Mouse (Mus musculus) hindlimb bud, embryonic 11.5 days (tissue): Measurements from ENCODE around the gene Cst6.

Experiments
- DNase-seq: peaks from one replicate; pipeline ENCODE4 v3.0.0-alpha.2; 2012; ENCODE audit warnings: low read depth, low spot score; ENCODE audit errors: extremely low spot score

The Cst6 gene

GRCm38 (mm10) chr19:5353609-5354008, 4.2 kb upstream of the Cst6 start:
- no peak for DNase-seq

GRCm38 (mm10) chr19:5348526-5349501, 560 bp downstream of the Cst6 start:
- peak; percentile 33 for DNase-seq

GRCm38 (mm10) chr19:5348064-5348463, 1.3 kb downstream of the Cst6 start:
- no peak for DNase-seq

DNA sequence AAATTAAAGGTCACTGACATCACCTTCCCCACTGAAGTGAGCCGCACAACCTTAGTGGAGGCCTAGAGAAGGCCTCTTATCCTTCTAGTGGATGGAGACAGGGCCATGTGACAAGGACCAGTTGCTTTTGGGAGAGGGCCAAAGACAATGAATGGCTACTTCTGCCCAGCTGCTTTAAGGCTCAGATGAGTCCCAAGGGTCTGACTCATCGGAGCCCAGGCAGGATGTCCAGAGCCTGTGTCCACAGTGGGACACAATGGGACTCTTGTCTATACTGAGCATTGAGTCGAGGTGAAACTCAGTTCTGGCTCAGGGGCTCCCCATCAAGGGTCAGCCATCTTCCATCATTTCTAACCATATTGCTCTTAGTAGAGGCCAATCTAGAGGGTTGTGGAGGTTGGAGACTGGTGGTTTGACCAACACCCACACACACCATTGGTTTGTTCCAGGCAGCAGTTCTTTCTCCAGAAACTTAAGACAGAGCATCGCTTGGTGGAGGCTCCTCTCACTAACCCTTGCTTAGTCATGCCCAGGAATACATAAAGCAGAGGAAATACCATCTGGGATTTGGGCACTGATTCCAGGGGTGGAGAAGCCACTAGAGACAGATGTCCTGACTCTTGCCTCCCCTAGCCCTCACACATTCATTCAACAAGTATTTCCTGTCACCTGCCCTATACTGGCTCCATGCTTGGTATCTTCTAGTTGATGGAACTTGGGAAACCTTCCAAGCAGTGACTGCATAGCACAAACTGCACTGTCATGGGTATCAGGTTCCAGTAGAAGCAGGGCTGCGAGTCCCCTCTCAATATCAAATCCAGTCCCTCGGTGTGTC, 3.9 kb downstream of the Cst6 start:
- DNase-seq: no peak

- no peak for DNase-seq
Measured at GRCm38 (mm10) chr19:5341360-5341759, 8.0 kb downstream of the Cst6 start.

- peak; percentile 53 for DNase-seq
Measured at GRCm38 (mm10) chr19:5337975-5338374, 11.4 kb downstream of the Cst6 start.

DNA sequence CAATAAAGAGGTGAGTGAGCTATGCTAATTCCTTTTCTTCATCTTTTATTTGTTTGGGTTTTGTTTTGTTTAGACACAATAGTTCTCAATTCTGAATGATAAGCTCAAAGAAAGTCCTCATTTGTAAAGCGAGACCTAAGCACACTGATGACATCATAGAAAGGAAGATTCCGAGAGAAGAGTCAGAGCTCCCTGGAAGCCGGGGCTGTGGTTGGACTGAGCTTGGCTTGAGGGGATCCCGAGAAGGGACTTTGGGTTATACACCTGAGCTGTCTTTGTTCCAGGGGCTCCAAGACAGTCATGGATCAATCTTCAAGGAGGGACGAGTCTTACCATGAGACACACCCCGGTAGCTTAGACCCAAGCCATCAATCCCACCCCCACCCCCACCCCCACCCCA, 13.9 kb downstream of the Cst6 start, which contains the start of gene Catsper1:
Catsper1 (plus strand) TSS at position 301 of the 400 bp plus-strand sequence.
- DNase-seq: no peak

DNA sequence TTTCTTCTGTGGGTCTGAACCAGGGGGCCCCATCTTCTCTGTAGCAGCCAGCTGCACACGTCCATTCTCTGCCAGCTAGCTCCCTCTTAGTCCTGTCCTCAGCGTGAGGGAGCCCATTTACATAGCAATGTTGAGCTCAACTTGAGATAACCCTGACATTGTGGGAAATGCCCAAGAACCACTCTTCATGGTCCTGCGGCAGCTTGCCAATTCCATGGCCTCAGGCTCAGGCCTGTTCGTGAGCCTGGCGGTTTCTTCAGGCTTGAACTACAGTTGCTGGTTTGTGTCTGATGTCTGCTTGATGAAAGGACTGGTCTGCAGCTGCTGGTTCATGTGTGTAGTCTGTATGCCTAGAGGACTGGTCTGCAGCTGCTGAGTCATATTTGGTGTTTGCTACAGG, 14.6 kb downstream of the Cst6 start:
- no peak for DNase-seq

- no peak for DNase-seq
Measured at GRCm38 (mm10) chr19:5327970-5328369, 21.4 kb downstream of the Cst6 start.

DNA sequence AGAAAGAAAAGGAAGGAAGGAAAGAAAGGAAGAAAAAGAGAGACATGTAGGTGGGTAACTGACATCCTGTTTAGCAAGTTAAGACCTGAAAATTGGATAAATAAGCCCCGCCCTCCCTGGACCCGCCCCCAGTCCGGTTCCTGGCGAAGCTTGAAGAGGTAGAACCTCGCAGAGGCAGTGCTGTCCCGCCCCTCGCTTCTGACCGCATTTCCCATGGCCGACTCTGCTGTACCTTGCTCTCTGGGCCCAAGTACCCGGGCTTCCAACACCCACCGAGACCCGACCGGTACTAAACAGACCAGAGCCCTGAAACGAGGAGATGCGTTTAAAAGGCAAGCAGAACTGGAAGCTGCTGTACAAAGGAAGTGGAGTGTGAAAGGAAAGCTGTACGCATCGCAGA, 25.6 kb downstream of the Cst6 start:
- DNase-seq: no peak

DNA sequence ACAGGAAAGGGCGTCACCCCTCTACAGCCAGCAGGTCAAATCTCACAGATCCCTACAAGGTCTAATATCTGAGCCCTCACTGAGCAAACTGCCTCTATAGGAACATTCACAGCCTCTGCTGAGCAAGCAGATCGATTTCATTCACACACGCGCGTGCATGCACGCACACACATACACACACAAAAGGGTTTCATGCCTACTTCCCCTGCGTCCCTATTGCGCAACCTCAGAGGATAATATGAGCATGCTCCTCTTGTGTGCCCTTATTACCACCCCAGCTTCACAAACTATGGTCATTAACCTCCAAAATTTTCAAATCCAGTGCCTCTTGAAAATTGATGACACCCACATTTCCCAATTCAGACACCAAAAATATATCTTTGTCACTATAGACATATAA, 36.2 kb downstream of the Cst6 start:
- DNase-seq: no peak

- DNase-seq: no peak
Measured at GRCm38 (mm10) chr19:5309025-5309424, 40.3 kb downstream of the Cst6 start.

DNA sequence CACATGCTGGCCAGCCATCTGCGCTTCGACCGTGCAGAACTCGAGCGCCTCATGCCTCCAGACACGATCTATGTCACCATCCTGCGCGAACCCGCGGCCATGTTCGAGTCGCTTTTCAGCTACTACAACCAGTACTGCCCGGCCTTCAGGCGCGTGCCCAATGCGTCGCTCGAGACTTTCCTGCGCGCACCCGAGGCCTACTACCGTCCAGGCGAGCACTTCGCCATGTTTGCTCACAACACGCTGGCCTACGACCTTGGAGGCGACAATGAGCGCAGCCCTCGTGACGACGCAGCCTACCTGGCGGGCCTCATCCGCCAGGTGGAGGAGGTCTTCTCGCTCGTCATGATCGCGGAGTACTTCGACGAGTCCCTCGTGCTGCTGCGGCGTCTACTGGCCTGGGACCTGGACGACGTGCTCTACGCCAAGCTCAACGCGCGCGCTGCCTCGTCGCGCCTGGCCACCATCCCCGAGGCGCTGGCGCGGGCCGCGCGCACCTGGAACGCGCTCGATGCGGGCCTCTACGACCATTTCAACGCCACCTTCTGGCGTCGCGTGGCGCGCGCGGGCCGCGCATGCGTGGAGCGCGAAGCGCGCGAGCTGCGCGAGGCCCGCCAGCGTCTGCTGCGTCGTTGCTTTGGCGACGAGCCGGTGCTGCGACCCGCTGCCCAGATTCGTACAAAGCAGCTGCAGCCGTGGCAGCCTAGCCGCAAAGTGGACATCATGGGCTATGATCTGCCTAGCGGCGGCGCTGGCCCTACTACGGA, 42.2 kb downstream of the Cst6 start:
- DNase-seq: no peak

DNA sequence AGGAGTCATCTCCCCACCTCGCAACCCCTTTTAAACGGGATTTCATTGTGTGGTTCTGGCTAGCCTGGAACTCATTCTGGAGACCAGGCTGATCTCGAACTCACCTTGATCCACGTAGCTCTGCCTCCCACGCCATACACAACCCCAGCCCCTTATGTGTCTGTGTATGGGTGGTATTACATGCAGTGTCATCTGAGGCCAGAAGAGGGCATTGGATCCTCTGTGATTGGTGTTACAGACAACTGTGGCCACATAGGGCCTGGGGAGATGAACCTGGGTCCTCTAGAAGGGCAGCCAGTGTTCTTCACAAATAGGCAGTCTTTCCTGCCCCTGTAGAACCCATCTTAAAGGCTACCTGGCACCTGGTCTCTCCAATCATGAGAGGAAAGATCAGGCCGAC, 43.1 kb downstream of the Cst6 start:
- DNase-seq: no peak

GRCm38 (mm10) chr19:5302455-5302854, 46.9 kb downstream of the Cst6 start:
- no peak for DNase-seq

DNA sequence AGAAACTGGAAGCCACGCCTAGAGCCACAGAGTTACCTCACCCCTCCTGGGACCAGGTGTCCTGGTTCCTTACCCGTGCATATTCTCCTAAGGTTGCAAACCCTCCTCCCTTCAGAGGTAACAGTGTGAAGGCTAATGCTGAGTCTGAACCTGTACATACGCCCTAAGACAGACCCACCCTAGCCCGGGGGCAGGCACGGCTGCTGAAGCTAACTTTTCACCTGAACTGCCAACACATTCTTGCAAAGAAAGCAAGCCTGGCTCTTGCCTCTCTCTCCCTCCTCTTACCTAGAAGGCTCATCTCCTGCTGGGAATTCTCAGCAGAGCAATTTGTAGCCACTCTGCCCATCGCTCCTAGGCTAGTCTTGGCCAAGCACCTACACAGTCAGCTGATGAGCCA, 48.8 kb downstream of the Cst6 start:
- DNase-seq: no peak

GRCm38 (mm10) chr19:5297903-5298800, 51.2 kb downstream of the Cst6 start, which contains the start of gene Gal3st3:
Gal3st3 (plus strand) TSS chr19:5298331.
- DNase-seq: no peak

DNA sequence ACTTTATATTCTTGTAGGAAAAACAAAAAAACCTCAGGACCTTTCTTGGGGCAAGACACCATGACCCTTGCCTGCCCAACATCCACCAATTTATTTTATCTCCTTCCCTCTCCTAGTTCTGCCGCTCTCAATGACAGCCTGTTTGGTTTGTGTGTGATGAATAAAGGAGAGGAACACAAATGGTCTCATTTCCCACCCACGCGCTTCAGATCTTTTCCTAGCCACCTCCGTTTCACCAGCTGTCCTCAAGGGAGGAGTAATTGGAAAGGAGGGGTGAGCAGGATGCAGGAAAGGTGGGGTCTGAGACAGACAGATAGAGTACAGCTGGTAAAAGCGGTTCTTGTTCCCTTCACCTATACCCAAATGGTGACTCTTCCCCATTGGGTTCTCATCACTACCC, 52.7 kb downstream of the Cst6 start:
- no peak for DNase-seq

GRCm38 (mm10) chr19:5295736-5296075, 53.7 kb downstream of the Cst6 start:
- no peak for DNase-seq
